Mouse (Mus musculus) megakaryocyte-erythroid progenitor cell, adult 5 weeks (primary cell): ENCODE measurements around the gene Camp. TPM values are rescaled to one million over a fixed set of nuclear protein-coding genes. Genes with fewer than 3 reads are reported as not detected.

ENCODE experiments used
- polyA plus RNA-seq: library from polyadenylated mRNA; stranded (reverse); fragments of >175 nt; gene quantifications from 2 replicates; pipeline ENCODE4 v1.2.3, GENCODE M21; 2012

The Camp gene
- 615 and 782 TPM in 2 replicates for polyA plus RNA-seq

GRCm38 (mm10) chr9:109849312-109849758 lies at the start of gene Camp:
Camp (minus strand) TSS chr9:109849617.

GRCm38 (mm10) chr9:109874797-109875691 lies 25.6 kb upstream of the Camp start, which contains the start of gene Cdc25a:
Cdc25a (plus strand) TSS chr9:109875579.

GRCm38 (mm10) chr9:109832391-109833087 lies 16.9 kb downstream of the Camp start, which contains the start of gene Nme6:
Nme6 (plus strand) TSS chr9:109832749.

GRCm38 (mm10) chr9:109811980-109812379 lies 37.4 kb downstream of the Camp start, which contains the start of gene Spink8:
Spink8 (plus strand) TSS chr9:109812280.

Other genes starting within 250 kb of the Camp start
- gene Fbxw24, start 223.6 kb downstream of the Camp start, polyA plus RNA-seq, result not detected in 2 replicates
- not detected in 2 replicates for gene Fbxw25, start 185.0 kb downstream of the Camp start, polyA plus RNA-seq
- gene Fbxw18, start 146.9 kb downstream of the Camp start, polyA plus RNA-seq, result not detected in 2 replicates
- gene Fbxw26, start 103.5 kb downstream of the Camp start, polyA plus RNA-seq, result not detected in 2 replicates
- gene Fbxw27, start 58.9 kb downstream of the Camp start, polyA plus RNA-seq, result not detected in 2 replicates
- gene Spink8, start 37.3 kb downstream of the Camp start, polyA plus RNA-seq, result not detected in 2 replicates
- 8.9 and 9.1 TPM in 2 replicates for gene Nme6, start 16.9 kb downstream of the Camp start, polyA plus RNA-seq
- gene Cdc25a, start 26.0 kb upstream of the Camp start, polyA plus RNA-seq, result 67.9 and 84.1 TPM in 2 replicates
- gene Map4, start 81.8 kb upstream of the Camp start, polyA plus RNA-seq, result 51.0 and 63.5 TPM in 2 replicates